Mouse (Mus musculus) liver, embryonic 11.5 days (tissue): ENCODE measurements around the gene Spin4. TPM values are rescaled to one million over a fixed set of nuclear protein-coding genes. Genes with fewer than 3 reads are reported as not detected.

ENCODE experiments used
- polyA plus RNA-seq: library from polyadenylated mRNA; unstranded; fragments of >200 nt; fragmentation: Nextera tagmentation; extraction: Ambion mirVana; gene quantifications from 2 replicates; pipeline ENCODE4 v1.2.1, GENCODE M21; 2014

Spin4 gene
- polyA plus RNA-seq, 1 experiment from 2014 or later, result 3.2 TPM

Other genes starting within 250 kb of the Spin4 start
- 3.6 and 4.5 TPM in 2 replicates for gene Arhgef9, start 170.2 kb upstream of the Spin4 start, polyA plus RNA-seq